Mouse (Mus musculus): ENCODE measurements around the gene Pea15a.

Gene Pea15a

GRCm38 (mm10) chr1:172179102-172179501 is 27.5 kb downstream of the Pea15a start:
- DNase-seq (ENCODE audit: low read depth, low spot score) = no peak

GRCm38 (mm10) chr1:172177791-172178190 is 28.8 kb downstream of the Pea15a start:
- no peak for DNase-seq (ENCODE audit: low read depth, low spot score)

- DNase-seq (ENCODE audit: low read depth, low spot score) = no peak
Observed at GRCm38 (mm10) chr1:172173181-172173580, 33.4 kb downstream of the Pea15a start.

- DNase-seq (ENCODE audit: low read depth, low spot score) = no peak
Observed at GRCm38 (mm10) chr1:172172381-172172780, 34.2 kb downstream of the Pea15a start.

- no peak for DNase-seq (ENCODE audit: low read depth, low spot score)
Observed at GRCm38 (mm10) chr1:172169809-172170208, 36.8 kb downstream of the Pea15a start.

GRCm38 (mm10) chr1:172167911-172168310 is 38.7 kb downstream of the Pea15a start:
- no peak for DNase-seq (ENCODE audit: low read depth, low spot score)

- DNase-seq (ENCODE audit: low read depth, low spot score) = no peak
Observed at GRCm38 (mm10) chr1:172162959-172163358, 43.6 kb downstream of the Pea15a start.

- DNase-seq (ENCODE audit: low read depth, low spot score) = peak; percentile 68
Observed at GRCm38 (mm10) chr1:172162009-172162408, 44.6 kb downstream of the Pea15a start.

- DNase-seq (ENCODE audit: low read depth, low spot score) = no peak
Observed at GRCm38 (mm10) chr1:172160508-172160907, 46.1 kb downstream of the Pea15a start.

- no peak for DNase-seq (ENCODE audit: low read depth, low spot score)
Observed at GRCm38 (mm10) chr1:172159970-172160369, 46.6 kb downstream of the Pea15a start.

GRCm38 (mm10) chr1:172155518-172155917 is 51.1 kb downstream of the Pea15a start:
- DNase-seq (ENCODE audit: low read depth, low spot score) = no peak

- DNase-seq (ENCODE audit: low read depth, low spot score) = no peak
Observed at GRCm38 (mm10) chr1:172154536-172154935, 52.1 kb downstream of the Pea15a start.

GRCm38 (mm10) chr1:172148955-172149815 is 57.4 kb downstream of the Pea15a start:
- DNase-seq (ENCODE audit: low read depth, low spot score) = peak; percentile 25

GRCm38 (mm10) chr1:172148279-172148954 is 58.2 kb downstream of the Pea15a start:
- DNase-seq (ENCODE audit: low read depth, low spot score) = peak; percentile 82

- DNase-seq (ENCODE audit: low read depth, low spot score) = peak; percentile 95
Observed at GRCm38 (mm10) chr1:172147835-172148278, 58.7 kb downstream of the Pea15a start, which contains the start of gene Dcaf8. Gene Dcaf8, plus strand, starts transcription at chr1:172148084.
